Mouse (Mus musculus) testis, adult 2 months (tissue): ENCODE data around the gene Mrpl12.

Experiments
- CTCF ChIP-seq: fragments of 200-500 bp; IDR thresholded peaks from 2 replicates; pipeline ENCODE4 v1.5.1; 2012; ENCODE audit warnings: low read depth, mild to moderate bottlenecking, inconsistent platforms, low read length, moderate library complexity; ENCODE audit not compliant: control insufficient read depth, insufficient read depth, insufficient replicate concordance
- POLR2A ChIP-seq: fragments of 200-500 bp; IDR thresholded peaks from 2 replicates; pipeline ENCODE4 v1.6.1; 2012; ENCODE audit warnings: low read depth, mild to moderate bottlenecking, inconsistent platforms, low read length, moderate library complexity; ENCODE audit not compliant: control insufficient read depth

- no peak for TF ChIP-seq POLR2A
- TF ChIP-seq CTCF: no peak
Measured at GRCm38 (mm10) chr11:120492878-120493203, 8.4 kb downstream of the Mrpl12 start.
